Mouse (Mus musculus) lung, adult 2 months (tissue): ENCODE measurements around the gene Mrpl38. TPM values are rescaled to one million over a fixed set of nuclear protein-coding genes. Genes with fewer than 3 reads are reported as not detected.
A peak's percentile ranks its signal among the peaks of the same experiment; 100 is the strongest.
"Not testable (repeated sequence)": the region's sequence is repeated elsewhere in the genome, so short reads cannot be mapped to it uniquely, and the experiment has no call there.

ENCODE experiments used
- DNase-seq: peaks from one replicate; pipeline ENCODE4 v3.0.0; 2022
- H3K4me1 ChIP-seq: fragments of 200-500 bp; 2 replicates; pipeline ENCODE4 v1.6.1; 2011; ENCODE audit warnings: low read length; ENCODE audit not compliant: control insufficient read depth, insufficient read depth
- H3K4me3 ChIP-seq: fragments of 200-500 bp; replicated peaks from 2 replicates; pipeline ENCODE3; 2011; ENCODE audit warnings: low read depth, mild to moderate bottlenecking, control low read depth, low read length; ENCODE audit errors: extremely low read depth
- CTCF ChIP-seq: fragments of 200-500 bp; IDR thresholded peaks from 2 replicates; pipeline ENCODE4 v1.5.1; 2011; ENCODE audit warnings: mild to moderate bottlenecking, low read length, control low read depth; ENCODE audit not compliant: insufficient read depth
- POLR2A ChIP-seq: fragments of 200-500 bp; IDR thresholded peaks from 2 replicates; pipeline ENCODE4 v1.6.1; 2011; ENCODE audit warnings: low read depth, mild to moderate bottlenecking, control low read depth, low read length, borderline replicate concordance; ENCODE audit errors: extremely low read depth
- WGBS: fragments of 180-500 bp; shearing (Covaris S2); methylation state at CpG from one replicate; pipeline ENCODE4 v1.1.7; 2018; 5-methylcytosine and 5-hydroxymethylcytosine counted together
- polyA plus RNA-seq: library from polyadenylated mRNA; depleted of rRNA; stranded (reverse); fragments of >200 nt; gene quantifications from 2 replicates; pipeline ENCODE4 v1.2.3, GENCODE M21; 2012

The Mrpl38 gene
- polyA plus RNA-seq, 1 experiment, result 41.3 TPM

DNA sequence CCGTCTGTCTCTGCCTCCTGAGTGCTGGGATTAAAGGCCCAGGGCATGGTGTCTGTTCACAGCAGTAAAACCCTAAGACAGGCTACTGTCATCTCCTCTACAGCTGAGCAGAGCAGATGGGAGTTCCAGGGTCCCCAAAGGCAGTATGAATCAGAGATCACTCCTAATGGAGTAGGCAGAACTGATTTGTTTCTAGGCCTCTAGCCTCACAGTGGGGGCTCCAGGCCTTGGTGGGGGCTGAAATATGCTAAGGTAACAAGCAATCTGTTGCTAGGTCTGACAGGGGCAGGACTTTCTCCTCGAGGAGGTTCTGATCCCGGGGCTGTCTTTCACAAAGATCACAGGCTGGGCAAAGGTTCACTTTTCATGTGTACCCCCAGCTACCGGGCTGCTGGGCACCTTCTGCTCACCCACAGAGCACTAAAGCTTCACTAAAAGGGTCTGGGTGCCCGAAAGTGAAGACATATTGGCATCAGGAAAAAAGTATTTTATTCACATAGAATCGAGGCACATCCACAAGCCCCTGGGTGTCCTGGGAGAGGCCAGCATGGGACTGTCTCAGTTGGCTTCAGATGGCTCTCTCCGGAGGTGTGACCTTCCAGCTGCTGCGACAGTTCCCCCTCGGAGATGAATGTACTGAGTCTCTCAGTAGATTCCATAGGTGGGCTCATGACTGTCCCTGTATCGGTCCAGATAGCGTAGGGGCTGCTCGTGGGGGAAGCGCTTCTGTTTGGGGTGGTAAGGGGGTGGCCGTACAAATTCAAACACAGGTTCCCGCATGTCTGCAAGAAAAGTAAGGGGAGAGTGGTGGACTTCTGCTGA, 7.1 kb downstream of the Mrpl38 start:
- Histone ChIP-seq H3K4me3 (peak overlapping the region; percentile 94), H3K4me1 (peaks cover 23% of the 10 kb centered on the region)
- TF ChIP-seq CTCF, result no peak
- no peak for TF ChIP-seq POLR2A
- DNase-seq, result peak; percentile 20
- 79% methylated on average over 15 of the region's 15 CpGs for WGBS

DNA sequence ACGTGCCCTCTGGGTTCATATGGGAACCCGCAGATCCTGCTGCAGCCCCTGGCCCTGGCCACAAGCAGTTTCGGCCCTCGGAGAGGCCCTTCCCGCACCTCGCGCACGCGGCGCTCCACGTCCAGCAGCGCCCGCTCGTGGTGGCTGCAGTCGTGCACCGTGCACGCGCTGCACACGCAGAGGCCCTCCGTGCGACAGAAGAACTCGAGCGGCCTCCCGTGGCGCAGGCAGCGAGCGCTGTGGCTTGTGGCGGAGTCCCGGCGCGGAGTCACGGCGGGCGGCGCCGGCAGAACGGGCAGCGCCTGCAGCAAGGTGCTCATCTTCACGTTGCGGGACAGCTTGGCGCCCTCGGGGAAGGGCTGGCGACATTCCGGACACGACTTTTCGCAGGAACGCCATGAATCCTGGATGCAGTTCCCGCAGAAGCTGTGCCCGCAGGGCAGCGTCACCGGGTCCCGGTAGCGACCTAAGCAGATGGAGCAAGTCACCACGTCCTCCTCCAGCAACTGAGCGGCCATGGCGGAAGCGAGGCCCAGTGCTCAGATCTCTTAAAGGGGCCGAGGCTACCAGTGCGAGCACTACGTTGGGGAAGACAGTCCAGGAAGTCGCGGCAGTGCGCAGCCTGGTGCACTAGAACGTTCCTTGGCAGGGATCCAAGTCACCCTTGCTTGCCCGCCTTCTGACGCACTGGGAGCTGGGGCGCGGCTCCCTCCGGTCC, 8.0 kb downstream of the Mrpl38 start, which contains the start of gene Trim65:
Gene Trim65, minus strand, starts transcription at position 641 of the 718 bp plus-strand sequence.
- H3K4me1 ChIP-seq, result peaks cover 23% of the 10 kb centered on the region
- H3K4me3 ChIP-seq, result peak within 1 kb of the TSS; percentile 94
- TF ChIP-seq POLR2A (peak; percentile 89), CTCF (peak; percentile 62)
- under 1% methylated on average over 69 of the region's 69 CpGs for WGBS
- peak; percentile 82 for DNase-seq

DNA sequence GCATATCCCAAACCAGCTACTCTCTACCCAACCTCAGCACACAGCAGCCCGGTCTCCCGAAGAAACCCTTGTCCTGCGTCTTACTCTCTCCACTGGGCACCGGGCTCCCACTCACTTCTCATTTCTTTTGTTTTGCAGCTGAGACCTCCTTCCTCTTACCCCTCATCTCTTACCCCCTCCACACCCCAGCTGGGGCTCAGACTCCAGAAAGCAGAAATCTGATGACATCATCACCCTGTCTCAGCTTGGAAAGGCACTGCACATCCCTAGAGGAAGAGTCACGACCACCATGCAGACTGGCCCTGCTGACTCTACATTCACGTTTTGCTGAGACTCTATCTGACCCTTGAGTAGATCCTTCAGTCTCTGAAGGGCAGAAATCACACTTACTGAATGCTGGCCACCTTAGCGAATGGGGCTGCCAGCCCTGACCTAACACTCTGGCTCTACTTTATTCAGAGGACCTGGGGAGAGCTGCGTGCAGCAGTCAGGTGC, 8.6 kb downstream of the Mrpl38 start:
- no peak for DNase-seq
- Histone ChIP-seq H3K4me3 (peak overlapping the region; percentile 94), H3K4me1 (peaks cover 23% of the 10 kb centered on the region)
- TF ChIP-seq CTCF (no peak), POLR2A (no peak)
- 27% methylated on average over 8 of the region's 8 CpGs for WGBS

DNA sequence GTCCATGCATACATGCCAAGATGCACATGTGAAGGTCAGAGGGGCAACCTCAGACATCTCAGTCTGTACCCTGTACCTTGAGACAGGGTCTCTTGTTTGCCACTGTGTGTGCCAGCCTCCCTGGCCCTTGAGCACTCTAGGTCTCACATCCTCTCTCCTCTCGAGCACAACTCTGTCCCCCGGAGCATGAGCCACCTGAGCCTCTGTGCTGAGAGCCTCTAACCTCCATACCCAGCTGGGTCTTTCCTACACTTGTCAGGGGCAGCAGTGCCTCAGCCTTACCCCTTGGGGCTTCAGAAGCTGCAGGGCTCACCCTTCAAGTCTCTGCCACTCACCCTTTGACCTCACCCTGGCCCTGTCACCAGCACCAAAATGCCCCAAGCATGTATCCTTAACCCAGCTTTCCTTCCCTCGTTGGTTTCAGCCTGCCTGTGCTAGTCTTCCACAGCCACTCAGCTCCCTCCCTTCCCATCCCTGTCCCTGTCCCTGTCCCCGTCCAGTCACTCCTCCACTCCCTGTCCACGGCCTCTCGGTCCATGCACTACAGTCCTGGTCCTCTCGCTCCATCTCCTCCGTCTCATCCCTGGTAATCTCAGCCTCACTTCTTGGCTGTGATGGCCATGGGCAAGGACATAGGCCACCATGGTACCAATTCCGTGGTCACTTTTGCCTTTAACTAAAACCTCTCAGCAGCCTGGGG, 9.4 kb downstream of the Mrpl38 start:
- WGBS, result 79% methylated on average over 9 of the region's 9 CpGs
- no peak for TF ChIP-seq POLR2A
- no peak for TF ChIP-seq CTCF
- Histone ChIP-seq H3K4me3 (no peak overlapping the region), H3K4me1 (peaks cover 23% of the 10 kb centered on the region)
- DNase-seq, result no peak

DNA sequence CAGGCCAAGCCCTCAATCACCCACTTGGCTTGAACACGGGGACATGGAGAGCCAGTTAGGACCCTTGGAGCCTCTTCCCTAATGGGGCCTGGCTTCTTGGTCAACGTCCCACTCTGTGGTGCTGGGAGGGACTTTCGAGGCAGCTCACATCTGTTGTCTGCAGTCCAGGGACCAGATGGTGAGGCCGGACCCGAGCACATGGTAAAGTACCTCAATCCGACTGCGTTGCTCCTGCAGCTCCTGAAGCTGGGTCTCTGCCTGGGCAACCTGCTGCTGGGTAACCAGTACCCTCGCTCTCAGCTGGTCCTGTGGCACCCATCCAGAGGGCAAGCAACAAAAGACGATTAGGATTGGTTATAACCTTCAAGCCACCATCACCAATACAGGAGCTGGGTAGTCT, 10.7 kb downstream of the Mrpl38 start:
- Histone ChIP-seq H3K4me3 (no peak overlapping the region), H3K4me1 (peaks cover 23% of the 10 kb centered on the region)
- no peak for DNase-seq
- TF ChIP-seq CTCF (no peak), POLR2A (no peak)
- 75% methylated on average over 9 of the region's 9 CpGs for WGBS

DNA sequence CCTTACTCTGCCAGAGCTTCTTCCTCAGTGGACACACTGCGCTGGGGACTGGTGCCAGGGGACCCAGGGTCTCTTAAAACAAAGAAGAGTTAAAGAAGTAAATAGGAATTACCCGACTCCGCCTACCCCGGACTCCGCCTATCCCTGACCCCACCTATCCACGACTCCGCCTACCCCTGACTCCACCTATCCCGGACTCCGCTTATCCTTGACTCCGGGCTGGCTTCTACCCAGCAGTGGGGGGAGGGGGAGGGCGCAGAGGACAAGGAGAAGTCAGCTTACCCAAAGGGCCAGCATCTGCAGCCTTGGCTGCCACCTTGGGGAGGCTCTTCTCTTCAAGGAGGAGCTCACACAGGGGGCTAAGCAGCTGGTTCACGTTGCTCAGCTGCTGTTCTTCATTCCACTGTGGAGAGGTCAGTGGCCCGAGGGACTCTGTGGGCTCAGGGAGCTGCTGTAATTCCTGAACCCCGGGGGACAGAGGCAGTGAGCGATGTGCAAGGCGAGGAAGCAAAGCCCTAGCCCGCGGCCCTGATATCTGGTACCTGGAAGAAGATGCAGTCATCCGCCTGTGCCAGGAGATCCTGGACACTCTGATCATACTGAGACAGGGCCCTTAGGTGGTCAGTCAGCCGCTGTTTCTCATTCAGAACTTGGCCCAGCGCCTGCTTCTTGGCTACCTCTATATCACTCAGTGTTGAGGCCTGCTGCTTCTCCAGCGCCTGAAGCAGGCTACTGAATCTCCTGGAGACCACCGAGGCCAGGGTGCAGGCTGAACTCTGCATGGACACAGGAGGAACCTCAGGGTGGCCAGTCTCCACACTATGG, 11.3 kb downstream of the Mrpl38 start, which contains the start of gene Trim47:
Gene Trim47, minus strand, starts transcription at position 55 of the 825 bp plus-strand sequence.
- H3K4me1 ChIP-seq, result peaks cover 23% of the 10 kb centered on the region
- 46% methylated on average over 23 of the region's 23 CpGs for WGBS
- no peak for DNase-seq
- no peak within 1 kb of the TSS for H3K4me3 ChIP-seq
- TF ChIP-seq POLR2A, result no peak
- no peak for TF ChIP-seq CTCF

DNA sequence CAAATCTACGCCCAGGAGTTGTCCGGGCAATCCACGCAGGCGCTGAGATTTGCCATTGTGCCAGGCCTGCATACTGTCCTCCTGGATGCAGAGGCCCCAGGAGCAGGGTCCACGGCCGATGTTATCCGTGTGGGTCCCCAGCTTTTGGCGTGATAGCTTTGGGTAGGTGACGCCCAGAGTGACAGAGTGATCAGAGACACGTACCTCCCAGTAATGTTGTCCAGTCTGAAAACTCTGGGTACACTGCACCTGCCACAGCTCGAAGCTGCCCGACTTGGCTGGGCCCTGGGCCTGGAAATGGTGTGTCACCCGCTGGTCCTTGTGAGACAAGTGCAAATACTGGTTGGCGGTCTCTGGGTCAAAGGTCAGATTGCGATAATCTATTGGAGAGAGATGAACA, 12.4 kb downstream of the Mrpl38 start:
- no peak for DNase-seq

DNA sequence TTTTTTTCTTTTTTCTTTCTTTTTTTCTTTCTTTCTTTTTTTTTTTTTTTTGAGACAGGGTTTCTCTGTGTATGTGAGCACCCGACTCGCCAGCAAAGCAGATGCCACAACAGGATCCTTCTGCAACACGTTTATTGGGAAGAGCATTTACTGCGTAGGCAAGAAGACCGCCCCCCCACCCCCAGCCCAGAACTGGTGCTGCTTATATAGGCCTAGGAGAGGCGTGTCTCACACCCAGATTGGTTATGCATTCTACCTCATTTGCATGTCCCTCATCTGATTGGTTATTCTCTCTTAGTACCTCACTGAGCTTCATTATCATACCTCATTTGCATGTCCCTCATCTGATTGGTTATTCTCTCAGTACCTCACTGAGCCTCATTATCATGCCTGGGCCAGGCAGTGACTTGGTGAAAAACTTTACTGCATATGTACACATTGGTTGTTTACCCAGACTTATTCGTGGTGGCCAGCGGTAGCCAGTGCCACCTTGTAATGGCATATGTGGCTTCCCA, 16.9 kb downstream of the Mrpl38 start:
- H3K4me3 ChIP-seq, H3K4me1 ChIP-seq, DNase-seq: not testable (repeated sequence)
- 92% methylated on average over 8 of the region's 8 CpGs for WGBS

More for the DNA sequence above, 12.4 kb downstream of the Mrpl38 start:
- Histone ChIP-seq H3K4me3 (no peak overlapping the region), H3K4me1 (peaks cover 20% of the 10 kb centered on the region)
- TF ChIP-seq POLR2A, result no peak
- WGBS, result 95% methylated on average over 15 of the region's 15 CpGs
